Mouse (Mus musculus) lung, adult 2 months (tissue): Measurements from ENCODE around the gene Cabp1.

ENCODE experiments used
- CTCF ChIP-seq: fragments of 200-500 bp; IDR thresholded peaks from 2 replicates; pipeline ENCODE4 v1.5.1; 2011; ENCODE audit warnings: mild to moderate bottlenecking, low read length, control low read depth; ENCODE audit not compliant: insufficient read depth
- POLR2A ChIP-seq: fragments of 200-500 bp; IDR thresholded peaks from 2 replicates; pipeline ENCODE4 v1.6.1; 2011; ENCODE audit warnings: low read depth, mild to moderate bottlenecking, control low read depth, low read length, borderline replicate concordance; ENCODE audit errors: extremely low read depth

DNA sequence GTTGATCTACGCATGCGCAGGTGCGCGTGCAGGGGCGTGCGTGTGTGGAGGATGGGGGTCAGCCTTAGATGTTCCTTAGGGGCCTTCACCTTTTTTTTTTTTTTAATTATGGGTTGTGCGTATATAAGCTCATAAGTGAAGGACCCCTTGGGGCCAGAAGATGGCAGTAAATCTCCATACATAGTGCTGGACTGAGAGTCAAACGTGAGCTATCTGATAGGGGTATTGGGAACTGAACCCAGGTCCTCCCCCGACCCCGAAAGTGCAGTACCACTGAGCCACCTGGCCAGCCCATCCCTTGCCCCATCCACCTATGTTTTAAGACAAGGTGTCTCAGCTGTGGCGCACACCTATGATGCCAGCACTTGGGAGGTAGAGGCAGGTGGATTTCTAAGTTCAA, 14.6 kb downstream of the Cabp1 start:
- TF ChIP-seq POLR2A (no peak), CTCF (no peak)
